Mouse (Mus musculus): ENCODE measurements at regions not wholly inside any gene's neighbourhood (a gene's known extent, or its start where the extent isn't known, plus 50 kb on each side); places are given as distances from the start of the nearest gene placed in this dataset.

- no peak overlapping the region for H3K27ac ChIP-seq (replicated peaks; ENCODE audit: low read depth, low read length)
- WGBS, result 43% methylated on average over 5 of the region's 5 CpGs
- H3K36me3 ChIP-seq (ENCODE audit: control insufficient read depth, insufficient read depth, low read length), result no peaks in the 10 kb centered on the region
- no peak overlapping the region for H3K4me3 ChIP-seq (ENCODE audit: low read depth, low read length)
- ATAC-seq (ENCODE audit: insufficient number of reproducible peaks, low FRiP score, low TSS enrichment, low read depth) (no peak), DNase-seq (ENCODE audit: low spot score) (peak; percentile 21)
- no peaks in the 10 kb centered on the region for H3K4me1 ChIP-seq (ENCODE audit: control insufficient read depth, insufficient read depth, low read length)
- H3K9me3 ChIP-seq (ENCODE audit: control insufficient read depth, low read length), result no peaks in the 10 kb centered on the region
- H3K27me3 ChIP-seq (ENCODE audit: control insufficient read depth, insufficient read depth, low read length), result no peaks in the 10 kb centered on the region
- no peak overlapping the region for H3K4me2 ChIP-seq (ENCODE audit: low read depth, severe bottlenecking)
- no peak overlapping the region for H3K9ac ChIP-seq (ENCODE audit: low read length)
Observed at GRCm38 (mm10) chrX:150709416-150709815, 52.0 kb upstream of the Tro start.

Data from limb, embryonic 11.5 days (tissue).